Mouse (Mus musculus): Measurements from ENCODE around the gene Tmem115.
"Not testable (repeated sequence)": the region's sequence is repeated elsewhere in the genome, so short reads cannot be mapped to it uniquely, and the experiment has no call there.

DNA sequence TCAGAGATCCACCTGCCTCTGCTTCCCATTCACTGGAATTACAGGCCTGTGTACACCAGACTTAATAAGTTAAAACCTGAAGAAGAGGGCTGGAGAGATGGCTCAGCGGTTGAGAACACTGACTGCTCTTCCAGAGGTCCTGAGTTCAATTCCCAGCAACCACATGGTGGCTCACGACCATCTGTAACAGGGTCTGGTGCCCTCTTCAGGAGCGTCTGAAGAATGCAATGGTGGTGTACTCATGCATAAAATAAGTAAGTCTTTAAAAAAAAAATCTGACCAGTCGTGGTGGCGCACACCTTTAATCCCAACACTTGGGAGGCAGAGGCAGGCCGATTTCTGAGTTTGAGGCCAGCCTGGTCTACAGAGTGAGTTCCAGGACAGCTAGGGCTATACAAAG lies 40.0 kb downstream of the Tmem115 start:
- not testable (repeated sequence) for TF ChIP-seq TCF12 (IDR thresholded peaks at IDR 0.05; ENCODE audit: insufficient read depth, poor library complexity, severe bottlenecking); USF1 (IDR thresholded peaks at IDR 0.05; ENCODE audit: low read depth); POLR2A (IDR thresholded peaks at IDR 0.05; ENCODE audit: insufficient read length, low read depth); MAX (IDR thresholded peaks at IDR 0.05; ENCODE audit: low read depth); CEBPB (IDR thresholded peaks at IDR 0.05; ENCODE audit: insufficient read depth, poor library complexity, severe bottlenecking); POLR2AphosphoS2 (IDR thresholded peaks at IDR 0.05; ENCODE audit: insufficient read length, low read depth); MYOG (IDR thresholded peaks at IDR 0.05; ENCODE audit: control insufficient read depth in 1 of 3, insufficient read depth in 1 of 3, insufficient read length in 2 of 3, low read depth in 2 of 3); E2F4 (IDR thresholded peaks at IDR 0.05; ENCODE audit: insufficient read depth); TCF3 (IDR thresholded peaks at IDR 0.05; ENCODE audit: insufficient read length, low read depth)
